Mouse (Mus musculus): Measurements from ENCODE around the gene H2afj.

- TF ChIP-seq USF1 (IDR thresholded peaks at IDR 0.05; ENCODE audit: low read depth): no peak
- no peak for TF ChIP-seq MYOG (IDR thresholded peaks at IDR 0.05; ENCODE audit: control insufficient read depth in 1 of 3, insufficient read depth in 1 of 3, insufficient read length in 2 of 3, low read depth in 2 of 3)
- TF ChIP-seq POLR2A (IDR thresholded peaks at IDR 0.05; ENCODE audit: insufficient read length, low read depth): no peak
- no peak for TF ChIP-seq POLR2AphosphoS2 (IDR thresholded peaks at IDR 0.05; ENCODE audit: insufficient read length, low read depth)
Measured at GRCm38 (mm10) chr6:136804705-136805408, 3.2 kb upstream of the H2afj start.

Data from myocyte (in vitro differentiated cells).